Mouse (Mus musculus): Measurements from ENCODE around the gene Bud23. TPM values are rescaled to one million over a fixed set of nuclear protein-coding genes. Genes with fewer than 3 reads are reported as not detected.
"Not testable (repeated sequence)": the region's sequence is repeated elsewhere in the genome, so short reads cannot be mapped to it uniquely, and the experiment has no call there.

Gene Bud23
- polyA plus RNA-seq (2012; ENCODE audit: insufficient read depth, insufficient read length, missing spikeins): 28.3 and 31.3 TPM in 2 replicates

GRCm38 (mm10) chr5:135064909-135065446 is at the start of gene Bud23:
Gene Bud23, minus strand, starts transcription at chr5:135064959.
- Histone ChIP-seq H3K4me3 (ENCODE audit: insufficient read depth, low read depth, low read length) (peak within 1 kb of the TSS; percentile 94), H3K27ac (replicated peaks; ENCODE audit: low read depth, low read length) (peak within 1 kb of the TSS; percentile 62)
- not testable (repeated sequence) for H3K4me1 ChIP-seq (ENCODE audit: control insufficient read depth, insufficient read depth, insufficient read length, low read length)

GRCm38 (mm10) chr5:135113782-135114181 is 49.0 kb upstream of the Bud23 start:
- Histone ChIP-seq H3K4me1 (ENCODE audit: control insufficient read depth, insufficient read depth, insufficient read length, low read length) (peaks cover 9% of the 10 kb centered on the region), H3K27ac (replicated peaks; ENCODE audit: low read depth, low read length) (peak overlapping the region; percentile 92), H3K4me3 (ENCODE audit: insufficient read depth, low read depth, low read length) (no peak overlapping the region)

GRCm38 (mm10) chr5:135109976-135110375 is 45.2 kb upstream of the Bud23 start:
- Histone ChIP-seq H3K4me1 (ENCODE audit: control insufficient read depth, insufficient read depth, insufficient read length, low read length) (peaks cover 9% of the 10 kb centered on the region), H3K27ac (replicated peaks; ENCODE audit: low read depth, low read length) (peak overlapping the region; percentile 76), H3K4me3 (ENCODE audit: insufficient read depth, low read depth, low read length) (no peak overlapping the region)

- Histone ChIP-seq H3K4me3 (ENCODE audit: insufficient read depth, low read depth, low read length) (peak overlapping the region; percentile 53; the same call in 1 of the 2 replicates), H3K4me1 (ENCODE audit: control insufficient read depth, insufficient read depth, insufficient read length, low read length) (peaks cover 9% of the 10 kb centered on the region), H3K27ac (replicated peaks; ENCODE audit: low read depth, low read length) (peak overlapping the region; percentile 94)
These were observed 44.7 kb upstream of the Bud23 start for GRCm38 (mm10) chr5:135109426-135109825.

- H3K27ac ChIP-seq (replicated peaks; ENCODE audit: low read depth, low read length): peak overlapping the region; percentile 94
- peaks cover 9% of the 10 kb centered on the region for H3K4me1 ChIP-seq (ENCODE audit: control insufficient read depth, insufficient read depth, insufficient read length, low read length)
- H3K4me3 ChIP-seq (ENCODE audit: insufficient read depth, low read depth, low read length): peak overlapping the region; percentile 53; the same call in 1 of the 2 replicates
These were observed 44.3 kb upstream of the Bud23 start for GRCm38 (mm10) chr5:135109017-135109416.

- Histone ChIP-seq H3K4me1 (ENCODE audit: control insufficient read depth, insufficient read depth, insufficient read length, low read length) (peaks cover 9% of the 10 kb centered on the region), H3K27ac (replicated peaks; ENCODE audit: low read depth, low read length) (peak overlapping the region; percentile 76), H3K4me3 (ENCODE audit: insufficient read depth, low read depth, low read length) (peak overlapping the region; percentile 86)
These were observed 43.1 kb upstream of the Bud23 start for GRCm38 (mm10) chr5:135107521-135108501.

GRCm38 (mm10) chr5:135106758-135107256 is 42.0 kb upstream of the Bud23 start:
- peak overlapping the region; percentile 86 for H3K4me3 ChIP-seq (ENCODE audit: insufficient read depth, low read depth, low read length)
- peak overlapping the region; percentile 76 for H3K27ac ChIP-seq (replicated peaks; ENCODE audit: low read depth, low read length)
- peaks cover 9% of the 10 kb centered on the region for H3K4me1 ChIP-seq (ENCODE audit: control insufficient read depth, insufficient read depth, insufficient read length, low read length)

GRCm38 (mm10) chr5:135103999-135104660 is 39.4 kb upstream of the Bud23 start:
- Histone ChIP-seq H3K27ac (replicated peaks; ENCODE audit: low read depth, low read length) (no peak overlapping the region), H3K4me3 (ENCODE audit: insufficient read depth, low read depth, low read length) (no peak overlapping the region), H3K4me1 (ENCODE audit: control insufficient read depth, insufficient read depth, insufficient read length, low read length) (0 out of 2 replicates have a peak, but pooled peaks cover 1% of the 10 kb centered on the region)

- Histone ChIP-seq H3K27ac (replicated peaks; ENCODE audit: low read depth, low read length) (no peak overlapping the region), H3K4me1 (ENCODE audit: control insufficient read depth, insufficient read depth, insufficient read length, low read length) (no peaks in the 10 kb centered on the region), H3K4me3 (ENCODE audit: insufficient read depth, low read depth, low read length) (no peak overlapping the region)
These were observed 36.2 kb upstream of the Bud23 start for GRCm38 (mm10) chr5:135100981-135101380.

GRCm38 (mm10) chr5:135089653-135090052 is 24.9 kb upstream of the Bud23 start, which contains the start of gene Mlxipl:
Gene Mlxipl, plus strand, starts transcription at chr5:135089890.
- H3K4me1 ChIP-seq (ENCODE audit: control insufficient read depth, insufficient read depth, insufficient read length, low read length): no peaks in the 10 kb centered on the region
- H3K27ac ChIP-seq (replicated peaks; ENCODE audit: low read depth, low read length): no peak within 1 kb of the TSS
- peak within 1 kb of the TSS; percentile 40 for H3K4me3 ChIP-seq (ENCODE audit: insufficient read depth, low read depth, low read length)

GRCm38 (mm10) chr5:135086871-135087270 is 22.1 kb upstream of the Bud23 start:
- no peaks in the 10 kb centered on the region for H3K4me1 ChIP-seq (ENCODE audit: control insufficient read depth, insufficient read depth, insufficient read length, low read length)
- H3K4me3 ChIP-seq (ENCODE audit: insufficient read depth, low read depth, low read length): no peak overlapping the region
- H3K27ac ChIP-seq (replicated peaks; ENCODE audit: low read depth, low read length): no peak overlapping the region

- no peak overlapping the region for H3K4me3 ChIP-seq (ENCODE audit: insufficient read depth, low read depth, low read length)
- no peaks in the 10 kb centered on the region; the same call in none of the 2 replicates for H3K4me1 ChIP-seq (ENCODE audit: control insufficient read depth, insufficient read depth, insufficient read length, low read length)
- no peak overlapping the region for H3K27ac ChIP-seq (replicated peaks; ENCODE audit: low read depth, low read length)
These were observed 15.8 kb upstream of the Bud23 start for GRCm38 (mm10) chr5:135080539-135080938.

- H3K4me1 ChIP-seq (ENCODE audit: control insufficient read depth, insufficient read depth, insufficient read length, low read length): no peaks in the 10 kb centered on the region; the same call in none of the 2 replicates
- H3K27ac ChIP-seq (replicated peaks; ENCODE audit: low read depth, low read length): no peak overlapping the region
These were observed 14.8 kb upstream of the Bud23 start for GRCm38 (mm10) chr5:135079578-135079977.

GRCm38 (mm10) chr5:135078482-135078810 is 13.7 kb upstream of the Bud23 start:
- no peaks in the 10 kb centered on the region; the same call in none of the 2 replicates for H3K4me1 ChIP-seq (ENCODE audit: control insufficient read depth, insufficient read depth, insufficient read length, low read length)
- H3K27ac ChIP-seq (replicated peaks; ENCODE audit: low read depth, low read length): no peak overlapping the region
- peak overlapping the region; percentile 56 for H3K4me3 ChIP-seq (ENCODE audit: insufficient read depth, low read depth, low read length)

More at GRCm38 (mm10) chr5:135079578-135079977, 14.8 kb upstream of the Bud23 start:
- H3K4me3 ChIP-seq (ENCODE audit: insufficient read depth, low read depth, low read length): no peak overlapping the region
